Comparison of ENCODE assay signal across 9 mouse cellular contexts in genomic region chr17:83866582-83866981, GRCm38 (mm10). TPM values are rescaled to one million over a fixed set of nuclear protein-coding genes. Genes with fewer than 3 reads are reported as not detected.
DNase-seq lines count a peak whose midpoint lies in the region; ATAC-seq and TF ChIP-seq lines count a peak whose summit lies in the region.
"Had no signal": no experiment of that assay in that cellular context is flagged by ENCODE, and none has a peak within 500 bp of the region (broad histone marks: within the 10 kb centered on the region; RNA-seq: fewer than 3 reads in every experiment).

No protein-coding gene starts in this region.

- WGBS in kidney, adult 2 months: 21% methylated on average over 10 of the region's 10 CpGs
- WGBS in embryonic facial prominence, embryonic 11.5 days: 13% methylated on average over 10 of the region's 10 CpGs

- no peaks in the 10 kb centered on the region for H3K36me3 ChIP-seq in kidney, adult 2 months (ENCODE audit: control insufficient read depth, insufficient read depth, low read length)
- no peaks in the 10 kb centered on the region for H3K36me3 ChIP-seq in embryonic facial prominence, embryonic 11.5 days (replicated peaks; ENCODE audit: control insufficient read depth, insufficient read depth, low read depth, low read length)

- no peak overlapping the region for H3K4me2 ChIP-seq in embryonic facial prominence, embryonic 11.5 days (ENCODE audit: low read depth, low read length)

- H3K9ac ChIP-seq in embryonic facial prominence, embryonic 11.5 days (replicated peaks; ENCODE audit: low read length): no peak overlapping the region

- no peaks in the 10 kb centered on the region for H3K27me3 ChIP-seq in kidney, adult 2 months (replicated peaks; ENCODE audit: control insufficient read depth, insufficient read depth, low read length)
- H3K27me3 ChIP-seq in embryonic facial prominence, embryonic 11.5 days (ENCODE audit: control insufficient read depth, insufficient read depth, low read length): no peaks in the 10 kb centered on the region

- TF ChIP-seq POLR2A in kidney, adult 2 months (IDR thresholded peaks at IDR 0.05; ENCODE audit: low read depth, low read length): no peak

- no peak overlapping the region for H3K4me3 ChIP-seq in kidney, adult 2 months (ENCODE audit: insufficient read depth, low read depth, low read length)
- H3K4me3 ChIP-seq in embryonic facial prominence, embryonic 11.5 days (ENCODE audit: low read depth, low read length): no peak overlapping the region
- H3K4me3 ChIP-seq: megakaryocyte, embryonic 14.5 days had no signal

- peak; percentile 64 for TF ChIP-seq CTCF in kidney, adult 2 months (conservative IDR thresholded peaks at IDR 0.05; ENCODE audit: insufficient read depth, insufficient read length, low read depth, low read length)

- peak; percentile 31 for DNase-seq in CD4-positive, CD25-positive, alpha-beta regulatory T cell, adult 2 months (ENCODE audit: low read depth, low spot score)
- DNase-seq in kidney, adult 2 months: no peak
- no peak for DNase-seq in kidney, postnatal 25 days
- DNase-seq in 3134 (ENCODE audit: extremely low read depth, insufficient read length, low spot score): peak; percentile 67
- DNase-seq in embryonic facial prominence, embryonic 11.5 days (ENCODE audit: low spot score): peak; percentile 84
- DNase-seq in thymus, postnatal 0 days (ENCODE audit: low spot score): no peak
- no peak for DNase-seq in urinary bladder, postnatal 25 days (ENCODE audit: low spot score)

- no peaks in the 10 kb centered on the region; the same call in 1 of the 2 replicates for H3K4me1 ChIP-seq in kidney, adult 2 months (ENCODE audit: control insufficient read depth, insufficient read depth, low read length)
- no peaks in the 10 kb centered on the region; the same call in 1 of the 2 replicates for H3K4me1 ChIP-seq in embryonic facial prominence, embryonic 11.5 days (ENCODE audit: control insufficient read depth, insufficient read depth, low read length)

- ATAC-seq in CD4-positive, CD25-positive, alpha-beta regulatory T cell, adult 4 months: no peak
- no peak for ATAC-seq in embryonic facial prominence, embryonic 11.5 days (replicated peaks; ENCODE audit: insufficient number of reproducible peaks, low FRiP score, low TSS enrichment, low read depth)

- no peak overlapping the region for H3K27ac ChIP-seq in kidney, adult 2 months (ENCODE audit: insufficient read depth, low read depth, low read length)
- H3K27ac ChIP-seq in embryonic facial prominence, embryonic 11.5 days (replicated peaks; ENCODE audit: low read depth, low read length): no peak overlapping the region

- H3K9me3 ChIP-seq in embryonic facial prominence, embryonic 11.5 days (replicated peaks; ENCODE audit: control insufficient read depth, low read length): no peaks in the 10 kb centered on the region
- H3K9me3 ChIP-seq: megakaryocyte, embryonic 14.5 days had no signal

RNA-seq across cellular contexts. Expression of gene Haao, which starts 18.8 kb away (rescaled TPM):
- 1 to 10 TPM; 1.1 to 5.0 TPM for polyA plus RNA-seq in CD4-positive, CD25-positive, alpha-beta regulatory T cell, adult 4 months (2017; shearing (Covaris generic))
- 201 and 213 TPM in 2 replicates for polyA plus RNA-seq in kidney, adult 2 months (2012; rRNA removed)
- polyA plus RNA-seq in embryonic facial prominence, embryonic 11.5 days (2014; fragmentation: Nextera tagmentation; extraction: Ambion mirVana): 0.31 and 0.39 TPM in 2 replicates
- polyA plus RNA-seq in thymus, postnatal 0 days (2015; fragmentation: Nextera tagmentation; extraction: Ambion mirVana): 5.6 and 5.9 TPM in 2 replicates

Comparison
In these comparisons a context has a peak if more than half of its experiments do, and no peak if none do; other contexts are left out.
1. DNase-seq: peak in CD4-positive, CD25-positive, alpha-beta regulatory T cell, adult 2 months (single experiment), 3134 (single experiment) and embryonic facial prominence, embryonic 11.5 days (single experiment); none in kidney, adult 2 months (single experiment), kidney, postnatal 25 days (0 of 2), thymus, postnatal 0 days (single experiment) and urinary bladder, postnatal 25 days (single experiment).
2. RNA of gene Haao, which starts 18.8 kb away (polyA plus RNA-seq): 201 to 213 TPM in kidney, adult 2 months; 5.6 to 5.9 TPM in thymus, postnatal 0 days, 1.1 to 5.0 TPM in CD4-positive, CD25-positive, alpha-beta regulatory T cell, adult 4 months and 0.31 to 0.39 TPM in embryonic facial prominence, embryonic 11.5 days; every median in the first group is over 10 times any median in the second.